13 mouse cellular contexts compared by ENCODE assay signal in the genomic region with DNA sequence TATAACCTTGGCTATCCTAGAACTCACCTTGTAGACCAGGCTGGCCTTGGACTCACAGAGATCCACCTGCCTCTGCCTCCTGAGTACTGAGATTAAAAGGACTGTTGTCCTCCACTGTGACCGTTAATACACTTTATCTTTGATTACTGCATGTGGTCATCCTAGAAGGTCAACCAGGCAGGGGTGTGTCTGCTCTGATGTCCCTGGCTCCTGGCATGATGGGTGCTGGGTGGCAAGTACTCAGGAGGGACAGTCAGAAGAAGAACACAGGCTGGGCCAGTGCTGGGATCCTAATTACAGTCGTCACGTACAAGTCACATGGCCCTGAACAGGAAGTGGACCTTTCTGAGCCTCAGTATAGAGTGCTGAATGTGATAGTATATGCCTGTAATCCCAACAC. TPM values are rescaled to one million over a fixed set of nuclear protein-coding genes. Genes with fewer than 3 reads are reported as not detected.
DNase-seq lines count a peak whose midpoint lies in the region; ATAC-seq and TF ChIP-seq lines count a peak whose summit lies in the region.
"Had no signal": no experiment of that assay in that cellular context is flagged by ENCODE, and none has a peak within 500 bp of the region (broad histone marks: within the 10 kb centered on the region; RNA-seq: fewer than 3 reads in every experiment).

No protein-coding gene starts in this region.

- H3K4me1 ChIP-seq in hindbrain, embryonic 13.5 days (replicated peaks): peaks cover 25% of the 10 kb centered on the region
- peaks cover 5% of the 10 kb centered on the region; the same call in 1 of the 2 replicates for H3K4me1 ChIP-seq in hindbrain, postnatal 0 days (ENCODE audit: insufficient read depth, low read length)
- peaks cover 17% of the 10 kb centered on the region; the same call in 1 of the 2 replicates for H3K4me1 ChIP-seq in midbrain, embryonic 12.5 days
- H3K4me1 ChIP-seq in midbrain, postnatal 0 days (ENCODE audit: insufficient read depth, low read length): 0 out of 2 replicates have a peak, but pooled peaks cover 4% of the 10 kb centered on the region
- H3K4me1 ChIP-seq in forebrain, embryonic 14.5 days (ENCODE audit: control insufficient read depth, insufficient read depth, low read length): peaks cover 20% of the 10 kb centered on the region

- TF ChIP-seq CTCF in hindbrain, postnatal 0 days (IDR thresholded peaks at IDR 0.05; ENCODE audit: low read depth): no peak
- TF ChIP-seq CTCF in midbrain, postnatal 0 days (IDR thresholded peaks at IDR 0.05): no peak

- no peak overlapping the region for H3K4me3 ChIP-seq in hindbrain, embryonic 13.5 days
- H3K4me3 ChIP-seq in hindbrain, postnatal 0 days (ENCODE audit: low read length): no peak overlapping the region
- H3K4me3 ChIP-seq in midbrain, embryonic 12.5 days: no peak overlapping the region
- H3K4me3 ChIP-seq in midbrain, postnatal 0 days (ENCODE audit: low read depth, low read length): no peak overlapping the region
- H3K4me3 ChIP-seq in forebrain, embryonic 14.5 days (ENCODE audit: low read depth, low read length): no peak overlapping the region
- H3K4me3 ChIP-seq: heart, embryonic 10.5 days had no signal

- H3K27me3 ChIP-seq in hindbrain, embryonic 13.5 days: no peaks in the 10 kb centered on the region
- H3K27me3 ChIP-seq in hindbrain, postnatal 0 days (ENCODE audit: insufficient read depth, low read length): no peaks in the 10 kb centered on the region
- no peaks in the 10 kb centered on the region for H3K27me3 ChIP-seq in midbrain, embryonic 12.5 days
- H3K27me3 ChIP-seq in midbrain, postnatal 0 days (ENCODE audit: insufficient read depth, low read length): no peaks in the 10 kb centered on the region
- no peaks in the 10 kb centered on the region for H3K27me3 ChIP-seq in forebrain, embryonic 14.5 days (replicated peaks; ENCODE audit: control insufficient read depth, insufficient read depth, low read length)

- DNase-seq in hindbrain, postnatal 0 days (ENCODE audit: low spot score): no peak
- no peak for DNase-seq in midbrain, postnatal 0 days (ENCODE audit: low spot score)
- DNase-seq in forebrain, embryonic 14.5 days (ENCODE audit: low spot score): no peak
- DNase-seq in urinary bladder, adult 18-20 months (ENCODE audit: low spot score in 2 of 2): no peak
- no peak for DNase-seq in cerebellum, adult 11 months
- DNase-seq: cerebellum, adult 11-12 months; cerebellum, postnatal 36 days; heart, postnatal 10 days; kidney, adult 9 months had no signal

- H3K36me3 ChIP-seq in hindbrain, embryonic 13.5 days: no peaks in the 10 kb centered on the region
- H3K36me3 ChIP-seq in hindbrain, postnatal 0 days (ENCODE audit: insufficient read depth, low read length): no peaks in the 10 kb centered on the region
- H3K36me3 ChIP-seq in midbrain, embryonic 12.5 days: no peaks in the 10 kb centered on the region
- H3K36me3 ChIP-seq in midbrain, postnatal 0 days (ENCODE audit: insufficient read depth, low read length): no peaks in the 10 kb centered on the region
- no peaks in the 10 kb centered on the region for H3K36me3 ChIP-seq in forebrain, embryonic 14.5 days (ENCODE audit: control insufficient read depth, insufficient read depth, low read length)
- H3K36me3 ChIP-seq: G1E; heart, embryonic 10.5 days had no signal

- no peak overlapping the region for H3K9ac ChIP-seq in hindbrain, embryonic 13.5 days
- no peak overlapping the region for H3K9ac ChIP-seq in hindbrain, postnatal 0 days (replicated peaks; ENCODE audit: low read length)
- H3K9ac ChIP-seq in midbrain, embryonic 12.5 days (replicated peaks): no peak overlapping the region
- H3K9ac ChIP-seq in midbrain, postnatal 0 days (replicated peaks; ENCODE audit: low read length, poor library complexity, severe bottlenecking): no peak overlapping the region
- no peak overlapping the region for H3K9ac ChIP-seq in forebrain, embryonic 14.5 days (ENCODE audit: low read length)

- H3K4me2 ChIP-seq in hindbrain, embryonic 13.5 days: no peak overlapping the region
- no peak overlapping the region for H3K4me2 ChIP-seq in hindbrain, postnatal 0 days (ENCODE audit: low read depth, low read length)
- H3K4me2 ChIP-seq in midbrain, embryonic 12.5 days (replicated peaks): no peak overlapping the region
- no peak overlapping the region for H3K4me2 ChIP-seq in midbrain, postnatal 0 days (ENCODE audit: low read depth, low read length, poor library complexity, severe bottlenecking)
- H3K4me2 ChIP-seq in forebrain, embryonic 14.5 days (ENCODE audit: low read length): no peak overlapping the region

- H3K9me3 ChIP-seq in hindbrain, embryonic 13.5 days: no peaks in the 10 kb centered on the region
- H3K9me3 ChIP-seq in hindbrain, postnatal 0 days (ENCODE audit: low read length): no peaks in the 10 kb centered on the region
- no peaks in the 10 kb centered on the region for H3K9me3 ChIP-seq in midbrain, embryonic 12.5 days
- H3K9me3 ChIP-seq in midbrain, postnatal 0 days (ENCODE audit: low read length): no peaks in the 10 kb centered on the region
- H3K9me3 ChIP-seq in forebrain, embryonic 14.5 days (replicated peaks; ENCODE audit: control insufficient read depth, low read length): no peaks in the 10 kb centered on the region
- H3K9me3 ChIP-seq: heart, embryonic 10.5 days had no signal

- ATAC-seq in hindbrain, embryonic 13.5 days (ENCODE audit: low FRiP score): 0 out of 2 replicates have a peak, but pooled peaks have one; percentile 18
- no peak for ATAC-seq in hindbrain, postnatal 0 days
- peak; percentile 54; the same call in 1 of the 2 replicates for ATAC-seq in midbrain, embryonic 12.5 days (ENCODE audit: low FRiP score, low read depth)
- no peak for ATAC-seq in midbrain, postnatal 0 days (ENCODE audit: low FRiP score)
- ATAC-seq in forebrain, embryonic 14.5 days: peak; percentile 6; the same call in 1 of the 2 replicates

- WGBS in hindbrain, embryonic 13.5 days: 92% methylated on average over 3 of the region's 3 CpGs
- 89% methylated on average over 3 of the region's 3 CpGs for WGBS in hindbrain, postnatal 0 days
- 86% methylated on average over 3 of the region's 3 CpGs for WGBS in midbrain, embryonic 12.5 days
- WGBS in midbrain, postnatal 0 days: 86% methylated on average over 3 of the region's 3 CpGs
- 88% methylated on average over 3 of the region's 3 CpGs for WGBS in forebrain, embryonic 14.5 days

- no peak overlapping the region for H3K27ac ChIP-seq in hindbrain, embryonic 13.5 days
- no peak overlapping the region for H3K27ac ChIP-seq in hindbrain, postnatal 0 days
- H3K27ac ChIP-seq in midbrain, embryonic 12.5 days (replicated peaks): no peak overlapping the region
- no peak overlapping the region for H3K27ac ChIP-seq in midbrain, postnatal 0 days (ENCODE audit: low read depth, low read length)
- H3K27ac ChIP-seq in forebrain, embryonic 14.5 days (ENCODE audit: low read depth, low read length): peak overlapping the region; percentile 60
- H3K27ac ChIP-seq: heart, embryonic 10.5 days had no signal

RNA-seq across cellular contexts. Expression of a gene that starts 38.7 kb away (rescaled TPM):
- 6.7 and 7.1 TPM in 2 replicates for polyA plus RNA-seq in hindbrain, embryonic 13.5 days (2015; fragmentation: Nextera tagmentation; extraction: Ambion mirVana)
- total RNA-seq in hindbrain, postnatal 0 days (2014; rRNA removed): 17.8 and 20.4 TPM in 2 replicates
- polyA plus RNA-seq in hindbrain, postnatal 0 days (2015; fragmentation: Nextera tagmentation; extraction: Ambion mirVana): 8.6 and 9.0 TPM in 2 replicates
- polyA plus RNA-seq in midbrain, embryonic 12.5 days (2016; fragmentation: Nextera tagmentation; extraction: Ambion mirVana): 7.4 and 8.3 TPM in 2 replicates
- 11.9 and 15.4 TPM in 2 replicates for total RNA-seq in midbrain, postnatal 0 days (2014; rRNA removed)
- 8.0 and 9.2 TPM in 2 replicates for polyA plus RNA-seq in midbrain, postnatal 0 days (2015; fragmentation: Nextera tagmentation; extraction: Ambion mirVana)
- 10.4 and 11.1 TPM in 2 replicates for polyA plus RNA-seq in forebrain, embryonic 14.5 days (2014; fragmentation: Nextera tagmentation; extraction: Ambion mirVana)

Comparison
In these comparisons a context has a peak if more than half of its experiments do, and no peak if none do; other contexts are left out.
1. ATAC-seq: peak in hindbrain, embryonic 13.5 days (single experiment), midbrain, embryonic 12.5 days (single experiment) and forebrain, embryonic 14.5 days (single experiment); none in hindbrain, postnatal 0 days (single experiment) and midbrain, postnatal 0 days (single experiment).